Mouse (Mus musculus) heart, postnatal 0 days (tissue): ENCODE measurements around the gene Relch.

Experiments used
- CTCF ChIP-seq: IDR thresholded peaks from 2 replicates; pipeline ENCODE4 v1.5.1; 2016; ENCODE audit warnings: antibody characterized with exemption, control low read depth, low read depth
- EP300 ChIP-seq: IDR thresholded peaks from 2 replicates; pipeline ENCODE4 v1.6.1; 2016; ENCODE audit warnings: antibody characterized with exemption, low read depth

DNA sequence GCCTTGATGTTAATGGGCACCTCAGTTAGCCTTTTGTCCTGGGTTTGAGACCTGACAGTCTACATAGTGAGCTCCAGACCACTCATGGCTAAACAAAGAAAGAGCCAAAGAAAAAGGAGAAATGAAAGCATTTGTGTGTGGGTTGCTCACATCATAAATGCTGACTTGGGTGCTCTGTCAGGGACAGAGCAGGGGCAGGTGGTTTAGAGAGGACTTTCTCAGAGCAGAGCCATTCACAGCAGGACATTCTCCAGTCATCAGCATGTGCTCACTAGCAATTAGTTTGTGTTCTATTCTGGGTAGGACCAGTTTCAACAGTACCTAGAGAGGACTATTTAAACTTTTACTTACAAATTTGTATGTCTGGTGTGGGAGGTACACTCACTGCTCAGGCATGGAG is 137.6 kb downstream of the Relch start:
- no peak for TF ChIP-seq CTCF
- TF ChIP-seq EP300, result no peak
